Mouse (Mus musculus) heart, embryonic 14.5 days (tissue): ENCODE results near the gene Ndrg3. TPM values are rescaled to one million over a fixed set of nuclear protein-coding genes. Genes with fewer than 3 reads are reported as not detected.
"Not testable (repeated sequence)": the region's sequence is repeated elsewhere in the genome, so short reads cannot be mapped to it uniquely, and the experiment has no call there.

Experiments used
- ATAC-seq: fragments of 200-750 bp; cut with Nextera tagmentation; 2 replicates; pipeline ENCODE4 v1.8.0; 2017; ENCODE audit warnings: low read depth, moderate TSS enrichment; ENCODE audit not compliant: insufficient number of reproducible peaks, insufficient read depth, low FRiP score
- H3K27ac ChIP-seq, 2 experiments: fragments of 200-500 bp in 1 of 2; fragments of 300-500 bp in 1 of 2; sonication (generic) in 1 of 2; replicated peaks in 1 of 2; 2 replicates each; pipeline ENCODE4 v1.5.1; 2012 to 2014; ENCODE audit warnings: low read depth in 2 of 2, low read length in 2 of 2, control low read depth in 1 of 2, mild to moderate bottlenecking in 1 of 2, mixed read lengths in 1 of 2; ENCODE audit not compliant: control insufficient read depth in 1 of 2, insufficient read depth in 1 of 2
- H3K27me3 ChIP-seq: fragments of 300-500 bp; sonication (generic); 2 replicates; pipeline ENCODE4 v1.6.1; 2014; ENCODE audit warnings: mild to moderate bottlenecking, low read length, control low read depth; ENCODE audit not compliant: control insufficient read depth, insufficient read depth
- H3K36me3 ChIP-seq: fragments of 300-500 bp; sonication (generic); 2 replicates; pipeline ENCODE4 v1.6.1; 2014; ENCODE audit warnings: mild to moderate bottlenecking, control low read depth, low read length, mixed read lengths; ENCODE audit not compliant: control insufficient read depth, insufficient read depth
- H3K4me1 ChIP-seq, 2 experiments: fragments of 200-500 bp in 1 of 2; fragments of 300-500 bp in 1 of 2; sonication (generic) in 1 of 2; 2 replicates each; pipeline ENCODE4 v1.6.1; 2012 to 2014; ENCODE audit warnings: low read length in 2 of 2, control low read depth in 1 of 2, mixed read lengths in 1 of 2; ENCODE audit not compliant: control insufficient read depth in 2 of 2, insufficient read depth in 2 of 2
- H3K4me2 ChIP-seq: fragments of 300-500 bp; sonication (generic); 2 replicates; pipeline ENCODE4 v1.6.1; 2014; ENCODE audit warnings: mild to moderate bottlenecking, low read length
- H3K4me3 ChIP-seq, 2 experiments: fragments of 200-500 bp in 1 of 2; fragments of 300-500 bp in 1 of 2; sonication (generic) in 1 of 2; 2 replicates each; pipeline ENCODE4 v1.5.1; 2012 to 2014; ENCODE audit warnings: low read length in 2 of 2, mild to moderate bottlenecking in 2 of 2, control low read depth in 1 of 2, low read depth in 1 of 2, moderate library complexity in 1 of 2; ENCODE audit not compliant: control insufficient read depth in 1 of 2, insufficient read depth in 1 of 2
- H3K9ac ChIP-seq: fragments of 300-500 bp; sonication (generic); 2 replicates; pipeline ENCODE4 v1.6.1; 2014; ENCODE audit warnings: mild to moderate bottlenecking, low read length
- H3K9me3 ChIP-seq: fragments of 300-500 bp; sonication (generic); 2 replicates; pipeline ENCODE4 v1.6.1; 2016; ENCODE audit warnings: low read length, control low read depth; ENCODE audit not compliant: control insufficient read depth
- WGBS: fragments of 180-500 bp; shearing (Covaris S2); extraction: QIAGEN DNeasy Blood & Tissue Kit; methylation state at CpG from one replicate; pipeline ENCODE4 v1.1.7; 2014; 5-methylcytosine and 5-hydroxymethylcytosine counted together
- polyA plus RNA-seq: library from polyadenylated mRNA; unstranded; fragments of >200 nt; fragmentation: Nextera tagmentation; extraction: Ambion mirVana; gene quantifications from 2 replicates; pipeline ENCODE4 v1.2.1, GENCODE M21; 2014

Gene Ndrg3
- polyA plus RNA-seq, 1 experiment from 2014 or later = 32.9 TPM

- no peak within 1 kb of the TSS for H3K4me2 ChIP-seq
- H3K27me3 ChIP-seq = no peaks in the 10 kb centered on the region
- H3K9me3 ChIP-seq = no peaks in the 10 kb centered on the region
- peaks cover 3% of the 10 kb centered on the region in 2 experiments; a peak in 1 of 4 replicates for H3K4me1 ChIP-seq
- H3K36me3 ChIP-seq = no peaks in the 10 kb centered on the region
- no peak within 1 kb of the TSS for H3K27ac ChIP-seq
- ATAC-seq = no peak
- H3K4me3 ChIP-seq = no peak within 1 kb of the TSS
- WGBS = 50% methylated on average over 6 of the region's 6 CpGs
- H3K9ac ChIP-seq = no peak within 1 kb of the TSS
Observed at GRCm38 (mm10) chr2:156887017-156887416, 104.8 kb downstream of the Ndrg3 start, which contains the start of gene Sla2. Gene Sla2 (minus strand): TSS chr2:156887192.

GRCm38 (mm10) chr2:156886084-156886631 is 105.7 kb downstream of the Ndrg3 start:
- H3K9ac ChIP-seq = no peak overlapping the region
- no peaks in the 10 kb centered on the region for H3K36me3 ChIP-seq
- no peak overlapping the region for H3K4me2 ChIP-seq
- peaks cover 3% of the 10 kb centered on the region in 2 experiments; a peak in 1 of 4 replicates for H3K4me1 ChIP-seq
- no peaks in the 10 kb centered on the region for H3K27me3 ChIP-seq
- no peak; the same call in 1 of the 2 replicates for ATAC-seq
- WGBS = 77% methylated on average over 10 of the region's 10 CpGs
- H3K4me3 ChIP-seq = no peak overlapping the region
- H3K27ac ChIP-seq = no peak overlapping the region
- H3K9me3 ChIP-seq = no peaks in the 10 kb centered on the region

GRCm38 (mm10) chr2:156885666-156886065 is 106.2 kb downstream of the Ndrg3 start:
- not testable (repeated sequence) for H3K9ac ChIP-seq, ATAC-seq, H3K4me3 ChIP-seq, H3K27me3 ChIP-seq, H3K4me1 ChIP-seq, H3K27ac ChIP-seq, H3K9me3 ChIP-seq, H3K36me3 ChIP-seq, H3K4me2 ChIP-seq
- WGBS = 66% methylated on average over 2 of the region's 2 CpGs

GRCm38 (mm10) chr2:156884396-156885211 is 107.3 kb downstream of the Ndrg3 start:
- Histone ChIP-seq H3K36me3 (no peaks in the 10 kb centered on the region), H3K9ac (no peak overlapping the region), H3K4me2 (no peak overlapping the region), H3K4me1 (peaks cover 3% of the 10 kb centered on the region in 2 experiments; a peak in 1 of 4 replicates), H3K9me3 (no peaks in the 10 kb centered on the region), H3K27ac (no peak overlapping the region), H3K27me3 (no peaks in the 10 kb centered on the region), H3K4me3 (no peak overlapping the region)
- WGBS = 75% methylated on average over 10 of the region's 10 CpGs
- no peak for ATAC-seq

GRCm38 (mm10) chr2:156882431-156883001 is 109.3 kb downstream of the Ndrg3 start:
- Histone ChIP-seq H3K4me3 (no peak overlapping the region), H3K27ac (no peak overlapping the region), H3K36me3 (no peaks in the 10 kb centered on the region), H3K9me3 (no peaks in the 10 kb centered on the region), H3K4me2 (no peak overlapping the region), H3K9ac (no peak overlapping the region), H3K27me3 (no peaks in the 10 kb centered on the region), H3K4me1 (peaks cover 3% of the 10 kb centered on the region in 2 experiments; a peak in 1 of 4 replicates)
- WGBS = 26% methylated on average over 10 of the region's 10 CpGs
- ATAC-seq = no peak

- Histone ChIP-seq H3K4me3 (no peak overlapping the region), H3K9ac (no peak overlapping the region), H3K9me3 (no peaks in the 10 kb centered on the region), H3K4me1 (peaks cover under 1 to 3% of the 10 kb centered on the region in 2 experiments; a peak in 1 of 4 replicates), H3K36me3 (peaks cover 4% of the 10 kb centered on the region), H3K27ac (no peak overlapping the region), H3K4me2 (no peak overlapping the region), H3K27me3 (no peaks in the 10 kb centered on the region)
- 87% methylated on average over 3 of the region's 3 CpGs for WGBS
- ATAC-seq = no peak
Observed at GRCm38 (mm10) chr2:156879541-156879940, 112.3 kb downstream of the Ndrg3 start.

GRCm38 (mm10) chr2:156877726-156878125 is 114.1 kb downstream of the Ndrg3 start:
- Histone ChIP-seq H3K27me3 (no peaks in the 10 kb centered on the region), H3K36me3 (peaks cover 22% of the 10 kb centered on the region), H3K9ac (no peak overlapping the region), H3K4me3 (no peak overlapping the region), H3K4me2 (no peak overlapping the region), H3K9me3 (no peaks in the 10 kb centered on the region), H3K4me1 (no peaks in the 10 kb centered on the region; a peak in 1 of 4 replicates), H3K27ac (no peak overlapping the region)
- no peak for ATAC-seq
- WGBS = 51% methylated on average over 9 of the region's 9 CpGs
